Mouse (Mus musculus) lung, postnatal 0 days (tissue): ENCODE measurements around the gene Enpp1.

ENCODE experiments used
- CTCF ChIP-seq: IDR thresholded peaks from 2 replicates; pipeline ENCODE4 v1.5.1; 2016; ENCODE audit warnings: antibody characterized with exemption, mild to moderate bottlenecking
- EP300 ChIP-seq: IDR thresholded peaks from 2 replicates; pipeline ENCODE4 v1.6.1; 2016; ENCODE audit warnings: antibody characterized with exemption, mild to moderate bottlenecking, control low read depth

DNA sequence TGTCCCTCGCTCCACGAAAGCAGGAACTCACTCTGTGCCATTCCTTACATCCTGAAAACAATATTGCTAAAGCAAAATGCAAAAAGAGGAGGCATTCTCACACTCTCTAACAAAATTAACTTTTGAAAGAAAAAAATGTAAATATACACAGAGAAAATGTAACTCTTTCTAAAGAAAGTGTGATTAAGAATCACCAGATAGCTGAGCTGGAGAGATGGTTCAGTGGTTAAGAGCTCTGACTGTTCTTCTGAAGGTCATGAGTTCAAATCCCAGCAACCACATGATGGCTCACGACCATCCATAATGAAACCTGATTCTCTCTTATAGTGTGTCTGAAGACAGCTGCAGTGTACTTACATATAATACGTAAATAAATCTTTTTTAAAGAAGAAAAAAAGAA lies 7.4 kb upstream of the Enpp1 start:
- TF ChIP-seq CTCF (no peak), EP300 (no peak)
